Mouse (Mus musculus) olfactory bulb, adult 2 months (tissue): ENCODE measurements around the gene Pax6. TPM values are rescaled to one million over a fixed set of nuclear protein-coding genes. Genes with fewer than 3 reads are reported as not detected.

ENCODE experiments used
- H3K27ac ChIP-seq: fragments of 200-500 bp; 2 replicates; pipeline ENCODE4 v1.5.1; 2012; ENCODE audit warnings: low read depth, low read length; ENCODE audit not compliant: insufficient read depth
- H3K4me1 ChIP-seq: fragments of 200-500 bp; 2 replicates; pipeline ENCODE4 v1.6.1; 2012; ENCODE audit warnings: low read length; ENCODE audit not compliant: control insufficient read depth, insufficient read depth
- H3K4me3 ChIP-seq: fragments of 200-500 bp; 2 replicates; pipeline ENCODE4 v1.5.1; 2012; ENCODE audit warnings: mild to moderate bottlenecking, low read depth, low read length, moderate library complexity; ENCODE audit not compliant: insufficient read depth
- CTCF ChIP-seq: fragments of 200-500 bp; IDR thresholded peaks from 2 replicates; pipeline ENCODE4 v1.5.1; 2012; ENCODE audit warnings: low read depth, mild to moderate bottlenecking, low read length, moderate library complexity; ENCODE audit not compliant: insufficient read depth
- POLR2A ChIP-seq: fragments of 200-500 bp; IDR thresholded peaks from 2 replicates; pipeline ENCODE4 v1.6.1; 2012; ENCODE audit warnings: mild to moderate bottlenecking, low read depth, low read length, moderate library complexity; ENCODE audit not compliant: insufficient read depth
- WGBS: fragments of 180-500 bp; shearing (Covaris S2); methylation state at CpG from one replicate; pipeline ENCODE4 v1.1.7; 2018; 5-methylcytosine and 5-hydroxymethylcytosine counted together
- polyA plus RNA-seq: library from polyadenylated mRNA; stranded (reverse); fragments of >200 nt; gene quantifications from 2 replicates; pipeline ENCODE4 v1.2.4, GENCODE M21; 2012; ENCODE audit warnings: low replicate concordance; ENCODE audit not compliant: missing spikeins, insufficient read depth, insufficient read length

The Pax6 gene
- polyA plus RNA-seq, 1 experiment: not detected

DNA sequence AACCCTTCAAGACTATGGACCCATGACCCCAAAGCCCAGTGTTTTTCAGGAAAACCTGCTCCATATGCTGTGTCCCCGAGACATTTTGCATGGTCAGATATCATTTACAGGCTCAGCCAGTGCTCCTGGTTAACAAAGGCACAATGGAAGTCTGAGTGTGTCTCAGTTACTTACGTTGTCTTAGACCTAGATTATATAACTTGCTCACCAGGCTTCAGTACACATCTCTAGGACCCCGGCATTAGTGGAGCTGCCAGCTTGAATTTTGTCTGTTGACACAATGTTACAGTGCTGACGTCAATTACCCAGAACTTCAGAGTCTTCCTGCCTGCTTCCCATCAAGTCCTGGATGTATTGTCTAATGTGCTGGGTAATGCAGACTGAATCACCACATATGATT lies 33.1 kb downstream of the Pax6 start:
- no peak overlapping the region for H3K27ac ChIP-seq
- H3K4me1 ChIP-seq: 0 out of 2 replicates have a peak, but pooled peaks cover 3% of the 10 kb centered on the region
- WGBS: 77% methylated on average over 4 of the region's 4 CpGs
- H3K4me3 ChIP-seq: no peak overlapping the region
- TF ChIP-seq CTCF (no peak), POLR2A (no peak)

DNA sequence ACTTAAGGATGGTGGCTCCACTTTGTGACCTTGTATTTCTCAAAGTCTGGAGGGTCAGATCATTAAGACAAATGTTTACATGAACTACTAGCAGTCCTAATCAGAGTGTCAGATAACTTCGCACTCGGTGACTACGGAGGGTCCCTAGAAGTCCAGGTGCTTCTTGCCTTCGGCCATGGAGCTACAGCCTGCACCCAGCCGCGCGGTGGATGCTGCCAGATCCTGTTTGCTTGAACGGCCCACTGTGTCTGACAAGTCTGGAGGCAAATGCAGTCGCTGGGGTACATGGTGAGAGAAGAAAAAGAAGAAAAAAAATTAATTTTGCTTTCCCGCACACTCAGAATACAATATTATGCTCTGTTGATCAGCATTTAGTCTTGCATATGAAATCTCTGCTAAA lies 33.9 kb downstream of the Pax6 start:
- 0 out of 2 replicates have a peak, but pooled peaks cover 2% of the 10 kb centered on the region for H3K4me1 ChIP-seq
- TF ChIP-seq CTCF: no peak
- no peak for TF ChIP-seq POLR2A
- 69% methylated on average over 10 of the region's 10 CpGs for WGBS
- H3K27ac ChIP-seq: no peak overlapping the region
- no peak overlapping the region for H3K4me3 ChIP-seq

DNA sequence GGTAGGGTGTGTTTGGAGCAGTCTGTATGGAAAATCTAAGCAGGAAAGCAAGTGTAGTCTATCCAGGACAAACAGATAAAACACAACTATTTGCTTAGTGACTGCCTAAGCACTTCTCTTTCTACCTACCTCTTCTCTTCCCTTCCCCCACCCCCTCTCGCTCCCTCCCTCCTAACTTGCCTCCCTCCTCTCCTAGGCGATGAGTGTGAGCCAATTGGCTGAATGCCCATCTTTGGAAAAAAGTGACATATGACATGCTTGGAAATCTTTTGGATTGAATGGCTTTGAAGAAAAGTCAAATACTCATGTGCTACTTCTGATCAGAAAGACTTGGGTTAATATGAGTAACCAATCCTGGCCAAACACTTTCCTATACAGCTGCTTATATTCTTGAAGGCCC lies 36.6 kb downstream of the Pax6 start:
- Histone ChIP-seq H3K4me3 (no peak overlapping the region), H3K27ac (no peak overlapping the region), H3K4me1 (no peaks in the 10 kb centered on the region)
- 63% methylated on average over 2 of the region's 2 CpGs for WGBS
- TF ChIP-seq POLR2A: no peak
- no peak for TF ChIP-seq CTCF

DNA sequence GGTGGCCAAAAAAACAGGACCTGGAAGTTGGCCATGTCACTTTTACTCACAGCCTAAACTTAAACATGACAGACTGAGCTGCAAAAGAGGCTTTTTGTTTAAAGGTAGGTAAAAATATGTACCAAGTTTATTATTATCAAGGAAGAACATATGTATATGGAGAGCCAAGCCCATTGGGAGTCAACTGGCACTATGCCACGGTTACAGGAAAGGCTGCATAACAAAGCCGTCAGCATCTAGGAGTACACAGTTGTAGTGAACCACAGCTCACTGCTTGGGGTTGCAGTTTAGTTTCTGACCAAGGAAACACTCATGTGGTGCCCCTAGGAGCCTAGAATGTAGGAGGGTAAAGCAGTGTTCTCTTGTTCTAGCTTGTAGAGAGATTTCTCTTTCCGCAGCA lies 40.4 kb downstream of the Pax6 start:
- no peaks in the 10 kb centered on the region for H3K4me1 ChIP-seq
- TF ChIP-seq POLR2A: no peak
- no peak for TF ChIP-seq CTCF
- WGBS: 71% methylated on average over 3 of the region's 3 CpGs
- H3K4me3 ChIP-seq: no peak overlapping the region
- H3K27ac ChIP-seq: no peak overlapping the region

DNA sequence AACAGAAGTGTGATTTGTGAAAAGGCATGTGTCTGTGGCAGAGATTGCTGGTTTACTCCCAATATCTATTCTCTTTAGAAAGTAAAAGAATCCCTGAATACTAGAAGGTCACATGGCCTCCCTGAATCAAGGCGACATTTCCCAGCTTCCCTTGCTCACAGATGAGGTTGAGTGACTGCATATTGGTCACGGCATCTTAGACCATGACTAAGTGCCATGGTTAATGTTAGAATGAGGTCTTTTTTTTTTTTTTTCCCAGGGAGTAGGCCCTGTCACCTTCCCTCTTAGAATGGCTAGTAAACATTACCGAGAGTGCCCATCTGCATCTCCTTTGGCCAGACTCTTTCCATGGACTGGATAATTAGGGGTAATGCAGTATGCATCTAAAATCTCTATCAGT lies 41.8 kb downstream of the Pax6 start:
- 93% methylated on average over 3 of the region's 3 CpGs for WGBS
- peaks cover 2% of the 10 kb centered on the region; the same call in 1 of the 2 replicates for H3K4me1 ChIP-seq
- no peak for TF ChIP-seq CTCF
- TF ChIP-seq POLR2A: no peak

DNA sequence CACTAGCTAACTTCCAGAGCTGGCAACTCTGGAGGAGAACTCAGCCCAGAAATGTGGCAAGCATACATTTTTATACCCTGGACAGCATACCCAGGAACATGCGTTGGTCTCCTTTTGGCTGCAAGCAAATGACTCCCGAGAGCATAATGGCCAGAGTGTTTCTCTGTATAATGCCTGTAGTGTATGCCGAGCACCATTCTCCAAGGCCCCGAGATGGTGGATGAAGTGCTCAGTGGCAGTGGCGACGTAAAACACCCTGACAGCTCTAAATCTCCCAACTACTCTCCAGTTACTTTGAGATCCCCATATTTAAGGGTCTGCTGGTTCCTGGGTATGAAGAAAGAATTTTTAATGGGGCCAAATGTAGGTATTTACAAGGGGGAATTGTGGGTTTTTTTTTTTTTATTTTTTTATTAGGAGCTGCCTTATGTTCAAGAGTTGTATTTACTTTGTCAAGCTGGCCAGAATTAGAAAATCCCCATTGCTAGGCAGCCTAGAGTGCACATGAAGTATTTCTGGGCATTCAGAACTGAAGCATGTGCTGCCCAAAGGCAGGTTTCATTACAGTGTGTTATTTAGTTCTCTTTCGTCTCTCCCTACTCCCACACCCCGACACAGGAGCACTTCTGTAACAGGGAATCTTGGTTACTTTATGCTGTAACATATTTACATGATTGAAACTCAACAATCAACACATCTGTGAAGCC lies 46.9 kb downstream of the Pax6 start:
- WGBS: 63% methylated on average over 8 of the region's 8 CpGs
- no peak overlapping the region for H3K4me3 ChIP-seq
- H3K4me1 ChIP-seq: peaks cover 3% of the 10 kb centered on the region; the same call in 1 of the 2 replicates
- TF ChIP-seq CTCF (no peak), POLR2A (no peak)
- peak overlapping the region; percentile 51; the same call in 1 of the 2 replicates for H3K27ac ChIP-seq

More for the DNA sequence above, 41.8 kb downstream of the Pax6 start:
- no peak overlapping the region for H3K27ac ChIP-seq
- H3K4me3 ChIP-seq: no peak overlapping the region

DNA sequence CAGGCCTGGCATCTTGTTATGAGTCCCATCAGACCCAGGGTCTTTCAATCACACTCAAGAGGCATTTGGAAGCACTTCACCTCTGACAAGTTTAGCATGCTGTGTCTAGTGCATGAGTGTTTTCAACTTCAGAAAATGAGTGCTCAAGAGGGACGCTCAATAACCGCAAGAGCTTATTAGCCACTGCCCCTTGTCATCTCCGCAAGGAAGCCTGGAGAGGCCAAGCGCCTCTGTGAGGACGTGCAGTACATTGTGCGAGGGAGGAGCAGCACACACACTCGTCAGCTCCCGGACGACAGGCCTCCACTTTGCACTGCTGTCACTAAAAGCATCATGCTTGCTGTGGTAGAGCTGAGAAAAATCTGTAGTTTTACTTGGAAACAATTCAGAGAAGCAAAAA lies 58.0 kb downstream of the Pax6 start:
- no peak overlapping the region for H3K4me3 ChIP-seq
- WGBS: 81% methylated on average over 9 of the region's 9 CpGs
- no peak for TF ChIP-seq POLR2A
- TF ChIP-seq CTCF: no peak
- H3K4me1 ChIP-seq: no peaks in the 10 kb centered on the region
- no peak overlapping the region for H3K27ac ChIP-seq

DNA sequence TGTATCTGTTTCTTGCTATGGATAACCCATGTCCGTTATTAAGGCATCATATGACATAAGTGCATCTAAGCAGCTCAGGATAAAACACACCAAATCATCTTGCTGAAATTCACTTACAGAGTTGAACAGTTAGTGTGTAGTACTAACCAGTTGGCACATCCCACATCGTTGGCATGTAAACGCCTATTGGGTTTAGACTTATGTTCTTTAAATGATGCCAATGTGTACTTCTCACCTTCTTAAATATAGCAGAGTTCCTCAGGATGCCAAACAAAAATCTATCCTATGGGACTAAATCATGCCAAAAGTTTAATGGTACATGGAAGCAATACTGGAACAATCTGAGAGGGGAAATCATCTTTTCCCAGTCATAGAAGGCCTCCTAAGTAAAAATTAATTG lies 62.0 kb downstream of the Pax6 start:
- Histone ChIP-seq H3K27ac (no peak overlapping the region), H3K4me3 (no peak overlapping the region), H3K4me1 (no peaks in the 10 kb centered on the region)
- TF ChIP-seq CTCF: no peak
- no peak for TF ChIP-seq POLR2A
- WGBS: 93% methylated on average over 3 of the region's 3 CpGs

DNA sequence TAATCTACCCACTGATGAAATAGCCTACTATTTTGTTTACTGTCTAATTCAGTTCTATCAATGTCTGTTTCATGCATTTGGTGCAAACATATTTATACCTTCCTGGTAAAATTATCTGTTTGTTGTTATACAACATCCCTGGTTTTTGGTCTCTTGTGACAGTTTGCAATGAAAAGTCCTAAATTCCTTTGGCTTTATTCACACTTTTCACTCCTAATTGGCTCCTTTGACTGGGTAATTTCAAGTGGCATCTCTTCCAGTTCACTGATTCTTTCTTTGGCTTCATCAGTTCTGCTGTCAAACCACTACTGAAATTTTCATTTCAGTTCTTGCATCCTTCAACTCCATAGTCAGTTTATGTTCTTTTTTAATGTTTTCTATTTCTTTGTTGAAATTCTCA lies 67.5 kb downstream of the Pax6 start:
- no peak overlapping the region for H3K4me3 ChIP-seq
- H3K4me1 ChIP-seq: no peaks in the 10 kb centered on the region
- TF ChIP-seq POLR2A (no peak), CTCF (no peak)
- H3K27ac ChIP-seq: no peak overlapping the region
